Mouse (Mus musculus) hindbrain, embryonic 10.5 days (tissue): ENCODE results near the gene AC129217.1. TPM values are rescaled to one million over a fixed set of nuclear protein-coding genes. Genes with fewer than 3 reads are reported as not detected.

ENCODE experiments used
- DNase-seq: peaks from one replicate; pipeline ENCODE4 v3.0.0-alpha.2; 2017; ENCODE audit warnings: low spot score
- H3K27ac ChIP-seq: fragments of 300-500 bp; sonication (generic); 2 replicates; pipeline ENCODE4 v1.5.1; 2016; ENCODE audit warnings: mild to moderate bottlenecking, moderate library complexity
- H3K27me3 ChIP-seq: fragments of 300-500 bp; sonication (generic); 2 replicates; pipeline ENCODE4 v1.6.1; 2016; ENCODE audit warnings: mild to moderate bottlenecking; ENCODE audit not compliant: poor library complexity, insufficient read depth, severe bottlenecking
- H3K36me3 ChIP-seq: fragments of 300-500 bp; sonication (generic); 2 replicates; pipeline ENCODE4 v1.6.1; 2016; ENCODE audit warnings: mild to moderate bottlenecking, moderate library complexity
- H3K4me1 ChIP-seq: fragments of 300-500 bp; sonication (generic); replicated peaks from 2 replicates; pipeline ENCODE4 v1.6.1; 2016; ENCODE audit warnings: mild to moderate bottlenecking
- H3K4me3 ChIP-seq: fragments of 300-500 bp; sonication (generic); 2 replicates; pipeline ENCODE4 v1.5.1; 2016; ENCODE audit warnings: mild to moderate bottlenecking, moderate library complexity
- H3K9me3 ChIP-seq: fragments of 300-500 bp; sonication (generic); 2 replicates; pipeline ENCODE4 v1.6.1; 2016; ENCODE audit warnings: mild to moderate bottlenecking, moderate library complexity
- WGBS: fragments of 180-500 bp; shearing (Covaris S2); methylation state at CpG from one replicate; pipeline ENCODE4 v1.1.7; 2016; 5-methylcytosine and 5-hydroxymethylcytosine counted together
- polyA plus RNA-seq: library from polyadenylated mRNA; unstranded; fragments of >200 nt; fragmentation: Nextera tagmentation; extraction: Ambion mirVana; gene quantifications from 2 replicates; pipeline ENCODE4 v1.2.1, GENCODE M21; 2016

Gene AC129217.1
- polyA plus RNA-seq, 1 experiment from 2014 or later: 0.31 TPM

GRCm38 (mm10) chr19:8837251-8837791, 7.7 kb downstream of the AC129217.1 start, which contains the start of gene Bscl2:
TSS of gene Bscl2 (plus strand) at chr19:8837467.
- peak; percentile 89 for DNase-seq
- Histone ChIP-seq H3K27me3 (no peaks in the 10 kb centered on the region), H3K4me3 (peak within 1 kb of the TSS; percentile 63), H3K27ac (peak within 1 kb of the TSS; percentile 98), H3K36me3 (peaks cover 55% of the 10 kb centered on the region), H3K9me3 (no peaks in the 10 kb centered on the region), H3K4me1 (peaks cover 44% of the 10 kb centered on the region)
- under 1% methylated on average over 38 of the region's 38 CpGs for WGBS

GRCm38 (mm10) chr19:8838041-8838730, 8.6 kb downstream of the AC129217.1 start:
- DNase-seq: peak; percentile 53
- Histone ChIP-seq H3K4me1 (peaks cover 44% of the 10 kb centered on the region), H3K36me3 (peaks cover 55% of the 10 kb centered on the region)

GRCm38 (mm10) chr19:8839103-8839907, 9.7 kb downstream of the AC129217.1 start, which contains the start of gene Gng3:
TSS of gene Gng3 (minus strand) at chr19:8839194.
- H3K9me3 ChIP-seq: no peaks in the 10 kb centered on the region
- H3K27ac ChIP-seq: peak within 1 kb of the TSS; percentile 98
- H3K27me3 ChIP-seq: no peaks in the 10 kb centered on the region
- 41% methylated on average over 11 of the region's 11 CpGs for WGBS
- peaks cover 44% of the 10 kb centered on the region for H3K4me1 ChIP-seq
- DNase-seq: peak; percentile 69
- H3K36me3 ChIP-seq: peaks cover 47% of the 10 kb centered on the region
- H3K4me3 ChIP-seq: peak within 1 kb of the TSS; percentile 63

More at GRCm38 (mm10) chr19:8838041-8838730, 8.6 kb downstream of the AC129217.1 start:
- Histone ChIP-seq H3K9me3 (no peaks in the 10 kb centered on the region), H3K27ac (peak overlapping the region; percentile 98), H3K4me3 (peak overlapping the region; percentile 63), H3K27me3 (no peaks in the 10 kb centered on the region)
- WGBS: 26% methylated on average over 15 of the region's 15 CpGs

- Histone ChIP-seq H3K4me1 (peaks cover 44% of the 10 kb centered on the region), H3K4me3 (peak overlapping the region; percentile 63), H3K27me3 (no peaks in the 10 kb centered on the region), H3K27ac (peak overlapping the region; percentile 98), H3K9me3 (no peaks in the 10 kb centered on the region), H3K36me3 (peaks cover 38% of the 10 kb centered on the region)
- 18% methylated on average over 29 of the region's 29 CpGs for WGBS
- peak; percentile 74 for DNase-seq
Observed at GRCm38 (mm10) chr19:8839908-8840791, 10.6 kb downstream of the AC129217.1 start.

GRCm38 (mm10) chr19:8841012-8841411, 11.4 kb downstream of the AC129217.1 start:
- DNase-seq: no peak
- no peaks in the 10 kb centered on the region for H3K27me3 ChIP-seq
- H3K9me3 ChIP-seq: no peaks in the 10 kb centered on the region
- H3K36me3 ChIP-seq: peaks cover 35% of the 10 kb centered on the region
- peak overlapping the region; percentile 98 for H3K27ac ChIP-seq
- H3K4me3 ChIP-seq: peak overlapping the region; percentile 63
- 88% methylated on average over 7 of the region's 7 CpGs for WGBS
- H3K4me1 ChIP-seq: peaks cover 44% of the 10 kb centered on the region

GRCm38 (mm10) chr19:8842961-8843360, 13.4 kb downstream of the AC129217.1 start:
- Histone ChIP-seq H3K27me3 (no peaks in the 10 kb centered on the region), H3K36me3 (peaks cover 47% of the 10 kb centered on the region), H3K4me3 (no peak overlapping the region), H3K9me3 (no peaks in the 10 kb centered on the region), H3K4me1 (peaks cover 33% of the 10 kb centered on the region), H3K27ac (no peak overlapping the region)
- DNase-seq: no peak
- WGBS: 92% methylated on average over 6 of the region's 6 CpGs

- 71% methylated on average over 5 of the region's 5 CpGs for WGBS
- no peak overlapping the region for H3K4me3 ChIP-seq
- H3K27me3 ChIP-seq: no peaks in the 10 kb centered on the region
- DNase-seq: peak; percentile 70
- no peak overlapping the region for H3K27ac ChIP-seq
- H3K9me3 ChIP-seq: no peaks in the 10 kb centered on the region
- peaks cover 61% of the 10 kb centered on the region for H3K36me3 ChIP-seq
- H3K4me1 ChIP-seq: peaks cover 18% of the 10 kb centered on the region
Observed at GRCm38 (mm10) chr19:8844371-8845129, 15.0 kb downstream of the AC129217.1 start.

GRCm38 (mm10) chr19:8848356-8848755, 18.8 kb downstream of the AC129217.1 start:
- Histone ChIP-seq H3K27me3 (no peaks in the 10 kb centered on the region), H3K36me3 (peaks cover 42% of the 10 kb centered on the region), H3K27ac (no peak overlapping the region), H3K4me3 (no peak overlapping the region), H3K9me3 (no peaks in the 10 kb centered on the region), H3K4me1 (peaks cover 9% of the 10 kb centered on the region; the same call in 1 of the 2 replicates)
- 81% methylated on average over 5 of the region's 5 CpGs for WGBS
- no peak for DNase-seq

GRCm38 (mm10) chr19:8850402-8850901, 20.9 kb downstream of the AC129217.1 start, which contains the start of gene Lrrn4cl:
TSS of gene Lrrn4cl (plus strand) at chr19:8850768.
- H3K4me3 ChIP-seq: no peak within 1 kb of the TSS
- no peaks in the 10 kb centered on the region for H3K27me3 ChIP-seq
- DNase-seq: no peak
- H3K36me3 ChIP-seq: peaks cover 39% of the 10 kb centered on the region
- H3K9me3 ChIP-seq: no peaks in the 10 kb centered on the region
- no peak within 1 kb of the TSS for H3K27ac ChIP-seq
- peaks cover 9% of the 10 kb centered on the region; the same call in 1 of the 2 replicates for H3K4me1 ChIP-seq
- 33% methylated on average over 7 of the region's 7 CpGs for WGBS

- DNase-seq: no peak
- Histone ChIP-seq H3K36me3 (peaks cover 27% of the 10 kb centered on the region), H3K27ac (no peak overlapping the region), H3K4me1 (peaks cover 9% of the 10 kb centered on the region; the same call in 1 of the 2 replicates), H3K27me3 (no peaks in the 10 kb centered on the region), H3K4me3 (no peak overlapping the region), H3K9me3 (no peaks in the 10 kb centered on the region)
- WGBS: 52% methylated on average over 7 of the region's 7 CpGs
Observed at GRCm38 (mm10) chr19:8851639-8852038, 22.1 kb downstream of the AC129217.1 start.

GRCm38 (mm10) chr19:8852236-8852928, 22.8 kb downstream of the AC129217.1 start:
- Histone ChIP-seq H3K27ac (no peak overlapping the region), H3K9me3 (no peaks in the 10 kb centered on the region), H3K27me3 (no peaks in the 10 kb centered on the region), H3K4me1 (peaks cover 9% of the 10 kb centered on the region; the same call in 1 of the 2 replicates), H3K4me3 (no peak overlapping the region), H3K36me3 (peaks cover 20% of the 10 kb centered on the region)
- WGBS: 66% methylated on average over 10 of the region's 10 CpGs
- DNase-seq: no peak
